Mouse (Mus musculus) lung, embryonic 14.5 days (tissue): ENCODE measurements at regions not wholly inside any gene's neighbourhood (a gene's known extent, or its start where the extent isn't known, plus 50 kb on each side); places are given as distances from the start of the nearest gene placed in this dataset.

Experiments
- ATAC-seq: fragments of 200-750 bp; cut with Nextera tagmentation; 2 replicates; pipeline ENCODE4 v1.8.0; 2017; ENCODE audit warnings: mild to moderate bottlenecking, moderate TSS enrichment, moderate library complexity; ENCODE audit not compliant: insufficient read depth
- DNase-seq: peaks from one replicate; pipeline ENCODE4 v3.0.0-alpha.2; 2015
- H3K27ac ChIP-seq: fragments of 300-500 bp; sonication (generic); 2 replicates; pipeline ENCODE4 v1.5.1; 2014; ENCODE audit warnings: low read depth, mild to moderate bottlenecking, moderate library complexity
- H3K27me3 ChIP-seq: fragments of 300-500 bp; sonication (generic); 2 replicates; pipeline ENCODE4 v1.6.1; 2014; ENCODE audit warnings: low read length, control low read depth; ENCODE audit not compliant: insufficient read depth
- H3K36me3 ChIP-seq: fragments of 300-500 bp; sonication (generic); 2 replicates; pipeline ENCODE4 v1.6.1; 2014; ENCODE audit warnings: control low read depth; ENCODE audit not compliant: insufficient read depth
- H3K4me1 ChIP-seq: fragments of 300-500 bp; sonication (generic); 2 replicates; pipeline ENCODE4 v1.6.1; 2014; ENCODE audit warnings: antibody characterized with exemption, control low read depth; ENCODE audit not compliant: insufficient read depth
- H3K4me2 ChIP-seq: fragments of 300-500 bp; sonication (generic); 2 replicates; pipeline ENCODE4 v1.6.1; 2014; ENCODE audit warnings: mild to moderate bottlenecking
- H3K4me3 ChIP-seq: fragments of 300-500 bp; sonication (generic); 2 replicates; pipeline ENCODE4 v1.5.1; 2014; ENCODE audit warnings: low read depth, low read length
- H3K9ac ChIP-seq: fragments of 300-500 bp; sonication (generic); 2 replicates; pipeline ENCODE4 v1.6.1; 2014
- H3K9me3 ChIP-seq: fragments of 300-500 bp; sonication (generic); 2 replicates; pipeline ENCODE4 v1.6.1; 2016; ENCODE audit warnings: low read depth, low read length, control low read depth
- CTCF ChIP-seq: IDR thresholded peaks from 2 replicates; pipeline ENCODE4 v1.5.1; 2016; ENCODE audit warnings: antibody characterized with exemption, low read depth
- WGBS: fragments of 180-500 bp; shearing (Covaris S2); extraction: QIAGEN DNeasy Blood & Tissue Kit; methylation state at CpG from one replicate; pipeline ENCODE4 v1.1.7; 2014; 5-methylcytosine and 5-hydroxymethylcytosine counted together

GRCm38 (mm10) chr2:117438586-117439371 lies 96.0 kb upstream of the Rasgrp1 start:
- WGBS: 64% methylated on average over 8 of the region's 8 CpGs
- Histone ChIP-seq H3K4me3 (no peak overlapping the region), H3K4me1 (no peaks in the 10 kb centered on the region), H3K4me2 (no peak overlapping the region), H3K27me3 (no peaks in the 10 kb centered on the region), H3K9me3 (no peaks in the 10 kb centered on the region), H3K9ac (no peak overlapping the region), H3K27ac (no peak overlapping the region), H3K36me3 (no peaks in the 10 kb centered on the region)
- peak; percentile 85 for DNase-seq
- TF ChIP-seq CTCF: peak; percentile 96
- ATAC-seq: peak; percentile 66

DNA sequence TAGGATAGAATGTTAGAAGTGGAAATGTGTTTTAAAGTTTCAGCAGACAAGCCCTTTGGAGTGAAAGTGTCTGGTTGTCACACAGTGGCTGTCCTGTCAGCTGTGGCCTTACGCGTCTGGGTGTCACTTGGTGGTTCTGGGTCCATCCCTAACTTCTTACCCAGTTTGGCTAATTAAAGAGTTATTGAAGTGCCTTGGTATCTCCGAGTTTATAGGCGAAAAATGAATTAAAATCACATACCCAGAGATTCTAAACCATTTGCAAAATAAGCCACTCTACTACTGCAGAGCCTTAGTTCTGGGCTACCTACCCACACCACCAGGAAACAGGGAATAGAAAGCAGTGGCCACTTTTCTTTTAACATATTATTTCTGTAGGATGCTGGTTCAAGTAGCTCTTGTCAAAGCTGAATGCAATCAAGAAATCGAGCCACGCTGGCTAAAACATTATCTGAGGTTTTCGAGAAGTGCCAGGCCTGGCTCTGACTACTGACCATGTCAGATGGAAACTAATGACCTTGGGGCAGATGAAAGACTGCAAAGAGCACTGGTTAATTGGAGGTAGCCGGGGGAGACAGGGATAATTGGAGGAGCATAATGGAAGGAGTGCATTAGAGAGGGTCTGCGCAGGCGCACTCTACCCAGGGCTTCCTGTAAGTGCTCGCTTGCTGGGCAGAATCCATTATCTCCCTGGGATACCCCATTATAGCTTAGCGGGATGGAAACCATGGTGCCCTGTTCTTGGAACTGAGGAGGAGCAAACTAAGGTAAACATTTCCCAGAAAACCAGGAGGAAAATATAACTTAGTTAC lies 96.8 kb upstream of the Rasgrp1 start:
- no peak overlapping the region for H3K9ac ChIP-seq
- ATAC-seq: no peak

DNA sequence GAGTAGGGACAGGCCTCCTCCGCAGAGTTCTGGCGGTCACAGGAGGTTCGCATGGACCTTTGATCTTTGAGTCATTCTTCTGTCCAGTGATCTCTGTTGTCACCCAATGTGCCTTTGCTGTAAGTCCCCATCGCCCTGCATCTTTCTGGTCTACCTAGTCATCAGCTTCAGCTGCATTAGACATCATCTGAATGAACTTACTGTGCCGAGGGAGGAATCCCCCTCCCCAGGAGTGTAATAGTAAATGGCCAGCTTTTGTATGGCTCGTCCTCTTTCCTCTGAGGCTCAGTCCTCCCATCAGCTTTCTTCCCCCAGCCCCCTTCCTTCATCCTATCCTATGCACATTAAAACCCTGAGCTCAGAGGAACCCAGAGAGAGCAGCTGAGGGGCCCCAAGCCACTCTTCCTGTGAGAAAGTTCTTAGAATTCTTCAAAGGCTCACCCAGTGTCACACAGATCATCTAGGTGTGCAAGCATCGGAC lies 98.0 kb upstream of the Rasgrp1 start:
- H3K9me3 ChIP-seq: no peaks in the 10 kb centered on the region
- no peak overlapping the region for H3K4me3 ChIP-seq
- no peaks in the 10 kb centered on the region for H3K4me1 ChIP-seq
- ATAC-seq (no peak), DNase-seq (no peak)
- H3K9ac ChIP-seq: no peak overlapping the region
- H3K27me3 ChIP-seq: no peaks in the 10 kb centered on the region
- no peak overlapping the region for H3K4me2 ChIP-seq
- no peak for TF ChIP-seq CTCF
- no peak overlapping the region for H3K27ac ChIP-seq
- H3K36me3 ChIP-seq: no peaks in the 10 kb centered on the region
- 65% methylated on average over 7 of the region's 7 CpGs for WGBS

More for the DNA sequence above, 96.8 kb upstream of the Rasgrp1 start:
- Histone ChIP-seq H3K27me3 (no peaks in the 10 kb centered on the region), H3K4me3 (no peak overlapping the region), H3K4me2 (no peak overlapping the region), H3K9me3 (no peaks in the 10 kb centered on the region), H3K27ac (no peak overlapping the region), H3K4me1 (no peaks in the 10 kb centered on the region), H3K36me3 (no peaks in the 10 kb centered on the region)
- DNase-seq: no peak
- WGBS: 71% methylated on average over 12 of the region's 12 CpGs
- no peak for TF ChIP-seq CTCF

- H3K27me3 ChIP-seq: no peaks in the 10 kb centered on the region
- H3K4me1 ChIP-seq: no peaks in the 10 kb centered on the region
- ATAC-seq: no peak; the same call in 1 of the 2 replicates
- H3K4me2 ChIP-seq: no peak overlapping the region
- no peak for TF ChIP-seq CTCF
- H3K27ac ChIP-seq: no peak overlapping the region
- DNase-seq: no peak
- 67% methylated on average over 4 of the region's 4 CpGs for WGBS
- no peaks in the 10 kb centered on the region for H3K9me3 ChIP-seq
- no peaks in the 10 kb centered on the region for H3K36me3 ChIP-seq
- H3K9ac ChIP-seq: no peak overlapping the region
- no peak overlapping the region for H3K4me3 ChIP-seq
Measured at GRCm38 (mm10) chr2:117442862-117443261, 100.1 kb upstream of the Rasgrp1 start.

DNA sequence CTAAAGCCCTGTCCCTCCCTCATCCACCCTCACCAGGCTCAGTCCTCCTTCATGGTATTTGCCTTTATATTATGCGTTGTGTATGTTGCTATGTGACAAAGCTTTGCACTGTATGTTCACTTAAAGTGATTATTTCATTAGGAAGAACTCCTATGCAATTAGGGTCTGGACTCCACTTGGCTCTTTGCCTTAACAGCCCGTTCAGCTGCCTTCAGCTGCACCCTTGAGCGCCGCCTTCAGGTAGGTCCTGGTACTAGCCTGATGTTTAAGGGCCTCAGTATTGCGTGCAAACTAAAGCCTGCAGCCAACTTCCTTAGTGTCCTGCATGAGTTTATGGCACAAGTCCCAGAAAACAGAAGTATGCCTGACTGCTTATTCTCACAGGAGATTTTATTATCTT lies 101.9 kb upstream of the Rasgrp1 start:
- peak; percentile 52 for TF ChIP-seq CTCF
- H3K4me1 ChIP-seq: no peaks in the 10 kb centered on the region
- H3K4me3 ChIP-seq: no peak overlapping the region
- no peak for ATAC-seq
- H3K27ac ChIP-seq: no peak overlapping the region
- no peak overlapping the region for H3K4me2 ChIP-seq
- peak; percentile 71 for DNase-seq
- H3K36me3 ChIP-seq: no peaks in the 10 kb centered on the region
- 31% methylated on average over 5 of the region's 5 CpGs for WGBS
- H3K27me3 ChIP-seq: no peaks in the 10 kb centered on the region
- no peak overlapping the region for H3K9ac ChIP-seq
- no peaks in the 10 kb centered on the region for H3K9me3 ChIP-seq

- 77% methylated on average over 4 of the region's 4 CpGs for WGBS
- H3K4me3 ChIP-seq: no peak overlapping the region
- no peaks in the 10 kb centered on the region for H3K27me3 ChIP-seq
- H3K27ac ChIP-seq: no peak overlapping the region
- no peaks in the 10 kb centered on the region for H3K4me1 ChIP-seq
- no peak for ATAC-seq
- no peak overlapping the region for H3K4me2 ChIP-seq
- no peak overlapping the region for H3K9ac ChIP-seq
- no peaks in the 10 kb centered on the region for H3K36me3 ChIP-seq
- DNase-seq: no peak
- H3K9me3 ChIP-seq: no peaks in the 10 kb centered on the region
- no peak for TF ChIP-seq CTCF
Measured at GRCm38 (mm10) chr2:117446876-117447275, 104.1 kb upstream of the Rasgrp1 start.
